Mouse (Mus musculus): ENCODE measurements at regions not wholly inside any gene's neighbourhood (a gene's known extent, or its start where the extent isn't known, plus 50 kb on each side); places are given as distances from the start of the nearest gene placed in this dataset.

DNA sequence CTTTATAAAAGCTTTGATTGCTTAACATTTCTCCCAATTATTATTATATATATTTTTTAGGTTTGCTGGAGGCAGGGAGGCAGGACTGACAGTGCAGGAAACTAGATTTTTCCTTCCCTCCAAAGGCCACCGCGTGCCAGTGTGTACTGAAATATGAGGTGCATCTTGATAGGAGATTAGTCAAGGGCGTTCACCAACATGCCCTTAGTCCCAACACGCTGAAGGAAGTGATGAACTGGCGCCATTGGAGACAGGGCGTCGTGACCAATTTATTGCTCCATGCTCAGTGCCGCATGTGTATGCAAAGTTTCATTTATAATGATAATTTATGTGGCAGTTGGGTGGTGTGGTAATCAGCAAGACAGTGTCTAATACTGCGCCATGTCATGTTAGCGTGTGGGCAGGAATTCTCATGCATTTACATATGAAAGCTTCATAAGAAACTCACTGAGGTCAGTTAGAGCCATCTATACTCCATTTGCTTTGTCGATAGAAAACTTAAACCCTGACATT lies 66.2 kb downstream of the Isl1 start:
- no peak for DNase-seq (ENCODE audit: low read depth)

DNA sequence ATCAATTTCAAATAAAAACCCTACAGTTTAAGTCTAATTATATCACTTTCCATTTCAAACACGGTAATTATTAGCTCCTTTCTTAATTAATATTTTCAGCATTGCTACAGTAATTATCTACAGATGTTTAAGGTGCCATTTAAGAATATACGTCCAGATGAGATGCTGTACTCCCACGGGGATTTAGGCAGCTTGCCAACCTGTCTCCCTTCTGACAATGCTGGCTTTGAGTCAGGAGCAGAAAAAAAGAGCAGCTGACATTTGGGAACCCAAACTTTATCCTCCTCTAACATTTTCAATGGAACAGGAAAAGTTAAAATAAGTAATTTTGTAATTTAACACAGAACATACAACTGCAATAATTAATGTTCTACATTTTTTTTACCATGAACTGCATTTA lies 94.4 kb downstream of the Isl1 start:
- no peak for DNase-seq (ENCODE audit: low read depth)

DNA sequence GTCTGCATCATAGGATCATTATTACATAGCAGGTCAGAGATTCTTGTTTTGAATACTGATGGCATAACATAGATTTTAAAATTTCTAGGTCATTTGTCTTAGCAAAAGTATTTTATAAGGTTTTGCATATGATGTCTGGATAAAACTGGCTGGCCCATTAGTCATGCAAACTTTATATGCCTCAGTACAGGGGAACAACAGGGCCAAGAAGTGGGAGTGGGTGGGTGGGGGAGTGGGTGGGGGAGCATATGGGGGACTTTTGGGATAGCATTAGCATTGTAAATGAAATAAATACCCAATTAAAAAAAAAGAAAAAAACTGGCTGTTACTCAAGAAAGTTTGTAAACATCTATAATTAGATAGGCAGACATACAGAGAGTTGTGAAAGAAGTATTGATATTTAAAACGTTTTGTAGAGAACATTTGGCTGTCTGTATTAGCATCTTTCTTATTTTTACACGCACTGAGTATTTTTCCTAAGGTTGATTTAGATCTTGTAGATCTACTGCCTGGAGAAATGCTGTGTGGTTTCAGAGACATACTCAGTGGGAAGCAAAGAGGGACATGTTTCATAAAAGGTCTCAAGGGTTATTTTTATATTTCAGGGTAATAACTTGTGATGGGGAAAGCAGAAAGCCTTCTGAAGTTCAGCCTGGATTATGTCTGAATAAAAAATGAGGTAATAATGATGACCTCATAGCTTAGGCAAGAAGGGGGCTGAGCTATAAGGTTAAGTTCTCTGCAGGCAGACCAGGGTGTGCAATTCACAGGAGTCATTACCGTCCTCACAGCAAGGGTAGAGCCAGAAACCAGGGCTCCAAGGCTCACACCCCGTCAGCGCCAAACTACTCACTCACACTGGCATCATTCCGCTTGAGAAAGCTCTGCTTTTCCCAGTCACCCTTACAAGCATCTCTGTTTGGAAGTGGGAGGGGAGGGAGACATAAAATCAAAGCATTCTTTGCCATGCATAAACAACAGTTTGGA lies 95.4 kb downstream of the Isl1 start:
- DNase-seq (ENCODE audit: low read depth): no peak

DNA sequence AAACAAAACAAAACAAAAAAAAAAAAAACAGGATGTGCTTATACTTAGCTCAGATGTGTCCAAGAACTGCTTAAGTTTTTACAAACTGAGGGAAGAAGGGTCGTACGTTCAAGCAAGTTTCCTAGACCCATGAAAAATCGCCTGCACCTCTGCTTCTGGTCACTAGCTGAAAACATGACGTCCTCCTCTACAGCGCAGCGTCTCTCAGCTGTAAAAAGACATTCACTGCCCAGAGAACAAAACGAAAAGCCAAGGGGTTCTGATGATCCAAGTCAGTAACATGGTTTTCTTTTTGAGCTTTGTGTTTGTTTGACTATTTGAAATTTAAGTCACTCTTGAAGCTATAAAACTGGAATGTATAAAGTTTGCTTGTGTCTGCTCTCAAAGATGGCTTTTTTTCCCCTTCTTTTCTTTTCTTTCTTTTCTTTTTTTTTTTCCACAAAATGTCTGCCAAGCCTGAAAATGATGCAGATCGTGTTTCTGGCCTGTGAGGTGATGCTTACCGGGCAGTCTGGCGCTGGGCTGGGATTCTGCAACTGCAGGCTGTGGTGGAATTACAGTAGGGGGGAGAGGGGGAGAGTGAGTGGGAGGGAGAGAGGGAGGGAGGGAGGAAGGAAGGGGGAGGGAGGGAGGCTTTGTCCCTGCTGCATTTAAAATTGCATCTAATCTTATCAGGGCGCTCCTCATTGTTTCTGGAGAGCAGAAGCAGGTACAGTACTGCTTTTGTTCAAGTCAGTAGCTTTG lies 108.1 kb downstream of the Isl1 start:
- no peak for DNase-seq (ENCODE audit: low read depth)

DNA sequence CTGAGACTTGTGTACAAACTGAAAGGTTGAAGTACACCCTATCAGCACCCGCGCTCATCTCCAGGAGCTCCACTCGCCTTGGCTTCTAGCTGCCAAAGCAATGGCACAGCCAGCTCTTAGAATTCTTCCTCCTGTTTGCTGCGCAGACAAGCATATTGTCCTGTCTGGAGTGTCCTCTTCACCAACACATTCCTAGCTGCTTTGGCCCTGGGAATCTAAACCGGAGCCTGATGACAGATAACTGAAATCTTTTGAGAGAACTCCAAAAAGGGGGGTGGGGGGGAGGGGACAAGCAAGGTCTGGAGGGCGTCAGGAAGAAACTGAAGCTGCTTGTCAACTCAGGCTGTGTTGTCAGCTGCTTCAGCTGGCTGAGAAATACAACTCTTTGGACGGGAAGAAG lies 122.4 kb downstream of the Isl1 start:
- no peak for DNase-seq (ENCODE audit: low read depth)

DNA sequence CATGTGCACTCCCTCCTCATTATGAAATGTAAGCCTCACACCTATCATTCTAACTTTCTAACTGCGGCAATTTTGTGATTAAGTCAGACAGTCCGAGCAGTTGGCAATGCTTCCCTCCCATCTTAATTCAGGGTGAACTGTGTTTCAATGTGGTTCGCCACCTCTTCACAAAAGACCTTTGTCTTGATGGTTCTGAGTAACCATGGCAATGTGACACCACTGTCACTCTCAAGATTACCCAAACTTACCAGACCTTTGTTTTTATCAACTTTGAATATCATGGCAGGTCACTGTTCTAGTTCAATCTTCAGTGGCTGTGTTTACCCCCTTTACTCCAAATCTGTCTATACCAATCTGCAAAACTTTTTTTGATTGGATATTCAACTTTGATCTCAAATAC lies 131.7 kb downstream of the Isl1 start:
- no peak for DNase-seq (ENCODE audit: low read depth)

DNA sequence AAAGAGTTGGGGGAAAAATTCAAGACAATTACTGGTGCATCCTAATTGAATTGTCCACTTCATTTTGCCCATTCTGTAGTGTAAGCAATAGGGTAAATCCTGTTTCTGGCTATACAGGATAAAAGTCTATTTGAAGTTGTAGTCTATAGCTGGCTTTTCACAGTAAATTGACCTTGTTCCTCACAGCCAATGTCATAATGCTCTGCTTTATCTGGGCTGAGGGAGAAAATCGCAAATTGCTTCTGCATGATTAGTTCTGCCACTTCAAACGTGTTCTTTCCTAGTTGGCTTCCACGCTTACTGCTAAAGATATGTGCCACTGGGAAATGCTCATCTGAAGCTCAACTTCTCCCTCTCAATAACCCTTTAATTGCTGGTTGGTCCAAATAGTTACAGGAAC lies 134.5 kb downstream of the Isl1 start:
- no peak for DNase-seq (ENCODE audit: low read depth)

DNA sequence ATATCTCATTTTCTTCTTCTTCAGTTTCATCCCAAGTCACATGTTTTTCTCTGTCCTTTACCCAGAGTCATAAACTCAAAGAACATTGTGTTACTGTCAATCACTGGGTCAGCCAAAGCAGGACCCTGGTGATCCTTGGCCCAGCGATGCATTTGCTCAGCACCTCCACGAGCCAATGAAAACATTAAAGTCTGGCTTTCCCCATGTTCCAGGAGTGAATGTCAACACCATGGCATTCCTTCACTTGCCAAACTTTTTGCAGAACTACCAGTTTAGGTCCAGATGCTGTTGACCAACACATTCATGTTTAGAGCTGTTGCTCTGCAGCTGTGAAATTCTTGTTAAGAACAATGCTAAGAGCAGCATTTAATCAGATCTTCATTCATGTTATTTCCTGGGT lies 135.6 kb downstream of the Isl1 start:
- DNase-seq (ENCODE audit: low read depth): no peak

DNA sequence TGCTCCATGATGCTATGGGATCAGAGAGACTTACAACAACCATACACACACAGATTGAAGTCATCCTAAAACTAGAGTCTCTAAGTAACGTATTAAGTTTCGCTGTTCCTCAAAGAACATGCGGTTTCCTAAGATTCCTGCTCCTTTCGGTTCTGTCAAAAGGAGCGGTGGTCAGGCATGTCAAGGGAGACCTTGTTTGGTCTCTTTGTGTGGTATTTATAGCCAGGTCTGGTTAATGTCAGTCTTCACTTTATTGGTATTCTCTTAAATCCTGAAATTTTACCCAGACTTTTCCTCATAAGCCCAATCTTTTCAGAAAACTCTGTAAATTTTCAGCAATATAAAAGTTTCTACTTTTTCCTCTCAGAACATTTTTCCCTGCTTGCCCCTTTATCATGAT lies 166.5 kb downstream of the Isl1 start:
- DNase-seq (ENCODE audit: low read depth): no peak

DNA sequence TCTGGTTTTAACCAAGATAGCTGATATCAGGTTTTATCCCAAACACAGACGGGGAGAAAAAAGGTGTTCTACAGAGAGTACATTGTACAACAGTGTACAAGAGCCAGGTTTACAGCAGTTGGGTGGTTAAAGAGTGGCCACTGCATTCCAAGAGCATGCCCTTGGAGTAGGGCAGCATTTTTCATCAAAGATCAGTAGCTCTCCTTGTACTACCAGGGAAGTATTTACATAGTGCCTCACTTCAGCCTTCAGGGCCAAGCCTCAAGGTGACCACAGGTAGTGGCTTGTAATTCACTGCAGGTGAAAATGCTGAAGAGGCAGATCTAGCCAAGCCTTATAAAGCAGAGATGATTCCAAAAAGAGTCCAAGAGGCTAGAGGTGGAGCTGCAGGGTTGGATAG lies 190.8 kb downstream of the Isl1 start:
- no peak for DNase-seq (ENCODE audit: low read depth)

DNA sequence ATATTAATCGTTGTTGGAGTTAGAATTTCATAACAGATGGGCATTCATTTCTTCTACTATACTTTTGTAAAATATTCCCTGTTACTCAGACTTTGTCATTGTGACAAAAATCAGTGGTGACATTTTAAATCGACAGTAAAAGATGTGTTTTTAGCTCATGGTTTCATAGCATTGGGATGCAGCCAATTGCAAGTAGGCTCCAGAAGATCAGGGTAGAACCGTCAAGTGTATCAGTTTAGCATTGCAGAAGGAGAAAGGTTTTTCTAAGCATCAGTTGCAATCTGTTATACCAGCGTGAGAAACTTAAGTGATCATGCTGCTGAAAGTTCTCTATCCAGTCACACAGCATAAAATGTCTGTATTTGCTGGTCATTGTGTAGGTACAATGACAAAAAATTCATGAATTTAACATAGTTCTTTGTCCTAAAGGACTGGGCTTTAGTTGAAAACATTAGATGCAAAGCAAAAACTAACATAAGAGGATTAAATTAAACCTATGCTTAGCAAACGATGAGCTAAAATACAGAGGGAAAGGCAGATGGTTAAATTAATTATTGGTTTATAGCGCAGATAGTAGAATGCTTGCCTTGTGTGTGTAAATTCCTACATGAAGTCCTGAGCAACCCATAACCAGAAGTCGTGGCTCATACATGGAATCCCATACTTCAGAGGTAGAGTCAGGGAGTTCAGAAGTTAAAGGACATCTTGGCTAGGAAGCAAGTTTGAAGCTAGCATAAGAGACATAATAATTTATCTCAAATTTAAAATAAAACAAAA lies 198.3 kb downstream of the Isl1 start:
- no peak for DNase-seq (ENCODE audit: low read depth)

DNA sequence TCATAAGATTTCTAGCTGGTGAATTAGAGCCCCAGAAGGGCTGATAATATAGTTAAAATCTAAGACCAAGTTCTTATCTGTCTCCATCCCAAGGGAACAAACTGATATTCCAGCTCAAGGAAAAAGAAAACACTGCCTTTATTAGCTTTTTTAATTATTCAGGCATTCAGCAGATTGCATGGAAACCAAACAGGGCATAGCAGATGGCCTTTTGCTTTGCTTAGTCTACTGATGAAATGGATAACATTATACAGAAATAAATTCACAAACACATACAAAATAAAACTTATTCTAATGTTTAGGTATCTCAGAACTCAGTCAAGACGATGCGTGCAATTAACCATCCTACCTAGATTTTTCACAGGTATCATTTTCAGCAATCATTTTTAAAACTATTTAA lies 198.9 kb downstream of the Isl1 start:
- DNase-seq (ENCODE audit: low read depth): no peak

DNA sequence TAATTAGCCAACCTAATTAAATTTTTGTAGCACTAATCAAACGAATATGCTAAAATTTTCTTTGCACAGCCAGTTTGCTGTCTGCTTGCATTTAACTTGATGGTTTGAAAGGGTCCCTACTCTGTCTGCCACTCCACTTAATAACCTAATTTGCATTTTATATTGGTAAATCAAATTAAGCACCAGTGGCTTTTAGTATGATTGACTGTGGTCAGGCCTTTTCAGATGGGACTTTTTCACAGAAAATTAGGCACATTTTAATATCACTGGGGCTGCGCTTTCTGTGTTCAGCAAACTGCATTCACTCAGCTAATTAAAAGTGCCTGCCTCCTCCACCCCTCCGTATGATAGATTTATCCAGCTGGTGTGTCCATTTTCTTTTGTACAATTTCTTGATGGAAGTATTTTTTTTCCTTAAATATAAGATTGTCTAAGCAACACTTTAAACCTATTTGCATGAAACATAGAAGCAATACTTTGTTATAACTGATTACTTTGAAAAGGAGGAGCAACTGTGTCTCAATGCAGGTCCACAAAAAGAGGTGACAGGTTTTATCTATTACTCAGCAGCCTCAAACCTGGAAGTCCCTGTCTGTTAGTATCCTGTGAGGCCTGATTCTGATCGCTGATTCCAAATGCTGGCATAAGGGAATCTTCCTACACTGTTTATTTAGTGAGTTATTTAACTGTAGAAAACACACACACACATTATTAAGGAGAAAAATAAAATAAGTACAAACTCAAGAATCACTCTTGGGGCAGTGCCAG lies 221.8 kb downstream of the Isl1 start:
- no peak for DNase-seq (ENCODE audit: low read depth)

DNA sequence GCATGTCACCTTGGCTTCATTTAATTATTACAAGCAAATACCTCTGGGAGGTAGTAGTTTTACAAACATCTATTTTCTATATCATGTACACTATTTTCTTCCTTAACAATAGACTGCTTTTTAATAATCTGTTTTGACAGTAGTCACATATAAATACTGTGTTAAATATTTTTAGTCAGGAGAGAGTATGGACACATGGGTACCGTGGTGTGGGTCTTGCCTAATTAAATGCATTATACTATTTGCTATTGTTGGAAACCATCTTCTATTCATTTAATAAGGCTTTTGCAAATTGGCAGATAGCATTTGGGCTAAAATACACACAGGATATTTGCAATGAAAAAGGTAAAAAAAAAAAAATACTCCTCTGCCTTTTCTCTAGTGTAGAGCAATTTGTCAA lies 222.3 kb downstream of the Isl1 start:
- no peak for DNase-seq (ENCODE audit: low read depth)

DNA sequence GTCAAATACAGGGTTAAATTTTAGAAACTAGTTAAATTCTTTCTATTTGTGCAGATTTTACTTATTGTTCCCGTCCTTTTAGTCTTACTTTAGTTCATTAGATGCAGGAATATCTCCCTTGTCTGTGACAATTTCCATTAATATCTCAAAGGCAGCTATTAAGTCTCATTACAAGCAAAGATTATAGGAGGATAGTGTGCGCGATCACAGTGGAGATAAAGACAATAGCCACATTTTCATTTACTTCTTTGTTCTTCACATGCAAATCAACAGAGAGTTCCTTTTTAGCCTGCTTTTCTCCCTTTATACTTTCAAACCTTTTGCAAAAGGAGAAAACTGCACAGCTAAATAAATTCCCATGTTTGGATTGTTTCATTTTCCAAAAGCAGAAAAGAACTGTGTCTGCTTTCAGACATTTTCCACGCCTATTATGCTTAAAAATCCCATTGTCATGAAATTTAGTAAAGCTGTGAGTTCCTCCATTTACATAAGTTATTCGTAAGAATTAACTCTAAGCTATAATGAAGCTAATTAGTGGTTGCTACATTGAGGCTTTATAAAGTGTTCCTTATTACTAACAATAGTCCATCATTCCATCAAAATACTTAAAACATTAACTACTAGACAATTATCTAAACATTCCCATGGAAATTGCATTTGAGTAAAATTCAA lies 252.4 kb downstream of the Isl1 start:
- DNase-seq (ENCODE audit: low read depth): no peak

DNA sequence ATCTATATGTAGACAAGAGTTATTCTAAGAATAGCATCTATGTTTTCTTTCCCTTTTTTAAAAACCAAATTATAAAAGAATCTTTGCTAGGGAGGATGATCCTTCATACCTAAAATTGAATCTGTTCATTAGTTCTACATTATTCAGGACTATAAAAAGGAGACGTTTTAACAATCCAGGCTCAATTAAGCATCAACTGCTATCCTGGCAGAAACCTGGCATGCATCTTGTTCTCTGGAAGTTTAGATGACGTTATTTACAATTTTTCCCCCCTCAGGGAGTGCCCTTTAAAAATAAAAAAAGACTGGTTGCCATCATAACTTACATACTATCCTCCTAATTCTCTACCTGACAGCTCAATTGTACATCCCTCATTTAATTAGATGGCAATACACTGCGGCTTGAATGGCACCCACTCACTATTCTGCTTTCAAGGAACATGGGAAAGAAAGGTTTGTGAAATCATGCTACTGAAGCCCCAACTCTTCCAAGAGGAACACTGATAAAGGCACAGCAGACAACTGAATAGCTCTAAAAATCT lies 253.3 kb downstream of the Isl1 start:
- DNase-seq (ENCODE audit: low read depth): no peak

DNA sequence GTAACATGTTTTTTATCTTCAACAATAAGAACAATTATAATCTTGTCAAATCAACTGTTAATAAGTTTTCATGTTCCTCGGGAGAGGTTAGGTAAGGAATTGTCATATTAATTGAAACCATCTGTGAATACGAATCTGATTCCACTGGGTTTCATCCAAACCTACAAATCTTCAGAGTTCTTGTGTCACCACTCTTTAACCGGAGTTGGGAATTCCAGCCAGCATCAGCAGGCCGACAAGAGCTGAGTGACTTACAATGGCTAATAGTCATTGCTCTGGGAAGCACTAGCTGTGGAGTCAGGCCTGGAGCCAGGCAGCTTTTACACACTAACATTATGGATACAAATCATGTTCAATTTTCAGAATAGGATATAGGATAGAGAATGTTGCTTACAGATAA lies 273.3 kb downstream of the Isl1 start:
- DNase-seq (ENCODE audit: low read depth): no peak

DNA sequence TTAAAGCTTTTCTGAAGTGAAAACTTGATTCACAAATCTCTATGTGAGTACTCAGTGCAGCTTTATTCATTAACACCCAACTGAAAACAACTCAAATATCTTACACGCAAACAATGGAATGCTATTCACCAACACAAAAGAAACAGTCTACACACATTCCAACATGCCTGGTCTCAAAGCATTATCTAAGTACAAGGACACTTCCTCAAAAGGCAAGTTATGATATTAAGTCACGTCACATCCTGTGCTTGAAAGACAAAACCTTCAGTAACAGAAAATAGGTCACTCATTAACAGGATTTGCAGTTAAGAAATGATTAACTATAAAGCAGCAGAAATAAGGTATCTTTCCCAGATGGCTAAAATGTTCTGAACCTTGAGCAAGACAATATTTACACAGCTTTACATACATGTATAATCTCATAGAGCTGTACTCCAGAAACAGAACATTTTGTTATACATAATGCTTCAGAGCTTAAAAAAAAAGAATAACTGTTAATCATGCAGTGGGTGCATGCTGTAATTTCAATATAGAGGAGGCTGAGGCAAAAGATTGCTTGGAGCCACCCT lies 279.3 kb downstream of the Isl1 start:
- no peak for DNase-seq (ENCODE audit: low read depth)

DNA sequence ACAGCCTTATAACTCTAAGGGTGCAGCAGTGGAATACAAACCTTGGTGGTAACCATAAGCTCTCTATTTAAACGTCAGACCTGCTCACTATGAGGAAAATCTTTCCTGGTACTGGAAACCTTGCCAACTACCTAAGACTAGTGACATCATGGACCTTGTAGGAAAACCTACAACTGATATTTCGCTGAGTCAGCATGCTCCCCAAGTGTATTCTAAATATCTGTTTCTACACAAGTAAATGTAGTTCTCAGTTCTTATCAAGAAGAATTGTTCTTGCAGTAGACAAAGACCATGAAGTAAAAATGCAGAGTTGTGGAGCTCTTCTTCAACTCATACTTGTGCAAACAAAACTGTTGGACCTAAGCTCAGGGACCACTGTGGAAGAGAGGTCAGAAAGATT lies 280.9 kb downstream of the Isl1 start:
- DNase-seq (ENCODE audit: low read depth): no peak

DNA sequence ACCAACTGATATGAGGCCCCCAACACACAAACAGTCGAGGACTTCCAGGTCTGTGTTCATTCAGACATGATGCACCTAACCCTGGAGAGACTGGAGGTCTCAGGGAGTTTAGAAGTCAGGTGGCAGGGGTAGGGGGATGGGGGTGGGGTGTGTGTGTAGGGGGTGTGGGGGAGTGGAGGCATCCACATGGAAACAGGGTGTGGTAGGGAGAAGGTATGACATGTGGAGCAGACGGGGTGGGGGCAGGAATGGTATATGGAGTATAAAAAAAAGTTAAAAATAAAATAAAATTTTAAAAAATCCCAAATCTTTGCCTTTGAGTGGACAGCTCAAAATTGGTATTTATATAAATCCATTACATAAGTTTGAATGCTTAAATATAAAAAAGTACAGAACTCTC lies 282.3 kb downstream of the Isl1 start:
- DNase-seq (ENCODE audit: low read depth): no peak
